Mouse (Mus musculus) cerebellum, adult 8-10 months (tissue): ENCODE results near the gene Gli1.
A peak's percentile ranks its signal among the peaks of the same experiment; 100 is the strongest.

Experiments
- DNase-seq: peaks from one replicate; pipeline ENCODE4 v3.0.0; 2022

Gene Gli1

DNA sequence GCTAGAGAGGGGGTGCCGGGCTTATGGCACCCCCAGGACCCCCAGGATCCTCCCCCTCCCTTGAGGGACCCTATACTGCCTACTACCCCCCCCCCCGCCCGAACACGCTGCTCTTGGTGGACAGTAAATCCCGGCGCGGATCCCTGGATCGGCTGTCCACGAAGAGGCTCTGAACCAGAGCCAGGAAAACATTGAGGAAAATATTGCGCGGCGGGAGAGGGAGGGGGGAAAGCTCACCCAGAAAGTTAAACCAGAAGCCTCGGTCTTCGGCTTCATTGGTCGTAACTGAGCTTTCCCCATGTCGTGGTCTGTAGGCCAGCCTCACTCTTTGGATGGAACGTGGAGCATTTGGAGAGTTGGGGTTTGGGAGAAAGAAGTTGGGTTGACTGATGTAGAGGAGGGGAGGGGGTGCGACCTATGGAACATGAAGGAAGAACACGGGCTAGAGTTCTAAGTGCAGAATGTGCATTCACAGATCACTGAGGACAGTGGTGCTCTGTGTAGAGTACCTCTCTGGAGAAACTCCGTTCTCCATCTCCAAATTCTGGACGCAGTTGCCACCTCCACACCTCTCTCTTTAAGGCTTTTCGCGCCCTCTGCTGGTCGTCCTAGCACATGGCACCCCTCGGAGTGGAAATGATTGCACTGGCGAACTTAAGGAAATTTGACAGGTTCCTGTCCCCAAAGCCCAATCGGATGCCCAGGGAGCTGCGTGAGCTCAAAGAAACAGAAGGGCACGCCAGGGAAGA is at the start of gene Gli1:
Gli1 (minus strand) TSS at position 84 of the 749 bp plus-strand sequence.
- peak; percentile 81 for DNase-seq

DNA sequence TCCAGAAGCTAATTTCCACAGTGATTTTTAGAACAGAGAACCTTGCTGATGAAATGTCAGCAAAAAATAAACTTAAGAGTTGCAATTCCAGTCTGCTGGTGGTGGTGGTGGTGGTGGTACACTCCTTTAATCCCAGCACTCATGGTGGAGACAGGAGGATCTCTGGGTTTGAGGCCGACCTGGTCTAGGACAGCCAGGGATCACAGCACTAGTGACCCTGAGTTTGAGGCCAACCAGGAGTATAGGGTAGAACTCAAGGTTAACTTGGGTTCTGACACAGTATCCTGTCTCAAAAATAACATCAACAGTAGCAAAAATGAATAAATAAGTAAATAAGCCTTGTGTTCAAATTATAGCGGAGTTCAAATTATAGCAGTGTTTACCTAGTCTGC is 40.0 kb upstream of the Gli1 start:
- no peak for DNase-seq

DNA sequence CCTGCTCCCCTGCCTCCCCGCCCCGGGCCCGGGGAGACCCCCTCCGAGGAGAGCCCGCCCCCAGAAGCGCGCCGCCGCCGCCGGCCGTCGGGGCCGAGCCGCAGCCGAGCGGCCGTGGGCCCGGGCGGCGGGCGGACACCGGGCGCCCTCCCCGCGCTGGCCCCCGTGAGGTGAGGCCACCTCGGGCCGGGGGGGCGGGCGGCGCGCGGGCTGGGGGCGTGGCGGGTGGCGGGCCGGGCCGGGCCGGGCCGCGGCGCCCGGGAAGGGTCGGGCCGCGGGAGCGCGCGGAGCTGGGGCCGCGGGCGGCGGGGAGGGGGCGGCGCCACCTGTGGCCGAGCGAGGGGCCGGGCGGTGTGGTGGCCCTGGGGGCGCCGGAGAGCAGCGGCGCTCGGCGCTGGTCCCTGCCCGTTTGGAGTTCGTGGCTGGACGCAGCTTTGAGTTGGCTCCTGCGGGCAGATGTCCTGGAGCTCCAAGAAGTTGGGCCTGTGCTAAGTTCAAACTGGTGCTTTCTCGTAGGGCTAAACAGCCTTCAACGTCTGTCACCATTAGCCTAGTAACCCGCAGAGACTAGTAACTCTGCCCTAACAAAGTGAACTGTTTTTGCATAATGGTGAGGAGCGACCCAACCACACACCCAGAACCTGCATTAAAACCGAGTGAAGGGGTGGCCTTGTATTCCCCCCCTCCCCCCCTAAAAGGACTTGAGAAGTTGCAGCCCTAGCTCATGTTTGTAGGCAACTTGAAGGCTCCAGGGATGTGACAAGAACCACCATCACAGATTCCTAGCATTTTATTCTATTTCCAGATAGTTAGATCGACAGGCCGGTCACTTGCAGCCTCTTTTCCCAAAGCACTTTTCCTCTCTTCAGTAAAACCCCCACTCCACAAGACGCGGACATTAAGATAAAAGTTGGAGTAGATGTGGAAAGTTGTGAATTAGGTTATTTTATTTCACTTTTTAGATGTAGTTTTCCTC is 39.3 kb upstream of the Gli1 start:
- peak; percentile 40 for DNase-seq

DNA sequence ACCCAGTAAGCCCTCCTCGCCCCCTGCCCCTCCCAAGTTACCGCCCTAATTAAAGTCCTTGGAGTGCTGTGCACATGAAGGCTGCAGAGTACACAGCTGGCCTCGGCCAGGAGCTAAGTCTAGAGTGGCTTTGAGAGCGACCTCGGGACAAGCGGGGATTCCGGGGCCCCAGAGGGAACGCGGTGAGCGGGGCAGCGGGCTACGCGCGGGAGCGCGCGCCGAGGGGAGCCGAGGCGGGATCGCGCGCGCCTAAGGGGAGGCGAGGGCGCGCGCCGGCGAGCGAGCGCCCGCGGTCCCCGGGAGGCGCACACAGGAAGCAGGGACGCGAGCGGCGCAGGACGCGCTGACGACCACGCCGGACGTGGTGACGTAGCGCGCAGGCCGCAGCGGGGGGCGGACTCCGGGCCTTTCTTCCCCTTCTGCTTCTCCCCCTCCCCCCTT is 38.5 kb upstream of the Gli1 start, which contains the start of gene R3hdm2:
R3hdm2 (plus strand) TSS at position 77 of the 441 bp plus-strand sequence.
- DNase-seq, result peak; percentile 93

DNA sequence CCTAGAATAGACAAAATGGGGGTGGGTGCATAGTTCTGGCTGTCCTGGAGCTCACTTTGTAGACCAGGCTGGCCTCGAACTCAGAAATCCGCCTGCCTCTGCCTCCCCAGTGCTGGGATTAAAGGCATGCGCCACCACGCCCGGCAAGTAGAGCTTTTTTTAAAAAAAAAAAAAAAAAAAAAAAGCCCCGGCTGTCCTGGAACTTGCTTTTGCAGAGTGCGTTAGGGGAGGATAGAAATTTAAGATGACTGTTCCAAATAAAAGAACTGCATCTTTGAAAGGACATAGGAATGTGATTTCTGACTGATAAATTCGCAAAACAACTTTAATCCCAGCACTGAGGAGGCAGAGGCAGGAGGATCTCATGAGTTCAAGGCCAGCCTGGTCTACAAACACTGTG is 37.9 kb upstream of the Gli1 start:
- DNase-seq, result no peak

DNA sequence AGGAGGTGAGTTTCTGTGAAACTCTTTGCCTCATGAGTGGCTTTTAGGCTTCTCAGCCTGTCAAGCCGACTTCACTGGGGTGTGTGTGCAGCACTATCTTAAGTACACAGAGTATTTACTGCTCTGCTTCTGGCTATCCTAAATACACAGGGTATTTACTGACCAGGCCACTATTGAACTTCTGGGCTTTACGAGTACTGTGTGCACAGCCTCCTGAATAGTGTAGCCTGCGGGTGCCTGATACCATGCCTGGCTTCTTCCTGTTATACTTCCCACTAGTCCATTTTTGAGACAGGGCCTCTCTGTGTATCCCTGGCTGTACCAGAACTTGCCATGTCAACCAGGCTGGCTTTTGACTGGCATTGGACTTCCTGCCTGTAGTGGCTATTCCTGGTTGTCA is 35.9 kb upstream of the Gli1 start:
- DNase-seq, result no peak

DNA sequence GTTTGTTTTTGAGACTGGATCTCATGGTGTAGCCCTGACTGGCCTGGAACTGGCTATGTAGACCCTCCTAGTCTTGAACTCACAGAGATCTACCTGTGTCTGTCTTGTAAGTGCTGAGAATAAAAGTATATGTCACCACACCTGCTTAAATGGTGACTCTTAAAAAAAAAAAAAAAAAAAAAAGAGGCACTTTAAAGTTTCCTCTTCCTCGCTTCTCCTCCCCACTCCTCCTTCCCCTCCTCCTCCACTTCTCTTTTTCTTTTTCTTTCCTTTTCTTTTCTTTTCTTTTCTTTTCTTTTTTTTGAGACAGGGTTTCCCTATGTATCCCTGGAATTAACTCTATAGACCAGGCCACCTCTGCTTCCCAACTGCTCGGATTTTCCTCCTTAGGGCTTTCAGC is 29.2 kb upstream of the Gli1 start:
- DNase-seq, result no peak

DNA sequence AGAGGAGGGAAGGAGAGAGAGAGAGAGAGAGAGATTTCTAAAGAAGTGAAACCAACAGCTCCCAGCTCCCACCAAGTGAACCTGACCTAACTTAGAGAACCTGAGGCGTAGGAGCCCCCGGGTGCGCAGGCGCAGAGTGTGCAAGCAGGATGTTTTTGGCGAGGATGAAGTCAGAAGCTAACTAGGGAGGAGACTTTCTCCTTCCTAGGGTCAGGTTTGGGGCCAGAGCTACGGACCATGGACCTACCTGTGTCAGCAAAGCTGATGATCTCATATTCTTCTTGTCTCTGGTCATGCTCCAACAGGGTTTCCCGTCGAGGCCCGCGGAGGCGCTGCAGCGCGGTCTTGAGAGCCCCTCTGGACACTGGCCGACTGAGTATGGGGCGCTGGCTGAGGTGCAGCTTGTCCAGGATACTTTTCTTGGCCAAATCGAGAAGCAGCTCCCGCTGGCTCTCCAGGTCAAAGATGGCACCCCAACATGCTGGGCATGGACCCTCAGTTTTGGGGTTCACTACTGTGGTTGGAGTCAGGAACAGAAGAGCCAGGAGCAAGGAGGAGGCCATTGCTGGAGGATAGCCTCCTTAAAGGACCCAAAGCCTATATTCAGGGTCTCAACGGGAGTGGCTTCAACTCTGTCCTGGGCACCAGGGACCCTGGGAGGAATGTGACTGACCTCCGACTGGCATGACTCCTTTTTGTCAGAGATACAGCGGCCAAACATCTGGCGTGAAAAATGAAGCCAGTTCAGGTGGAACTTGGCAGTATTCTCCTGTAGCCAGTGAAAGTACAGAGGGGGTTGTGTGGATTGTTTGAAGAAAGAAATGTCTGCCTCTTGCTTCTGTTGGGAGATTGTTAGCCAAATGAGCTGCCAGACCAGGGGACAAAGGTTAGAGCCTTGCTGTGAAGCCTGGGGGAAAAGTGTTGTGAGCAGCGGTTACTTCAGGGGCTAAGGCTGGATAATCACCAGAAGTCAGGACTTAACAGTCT is 28.4 kb upstream of the Gli1 start, which contains the start of gene Inhbc:
Inhbc (minus strand) TSS at position 598 of the 987 bp plus-strand sequence.
- no peak for DNase-seq

DNA sequence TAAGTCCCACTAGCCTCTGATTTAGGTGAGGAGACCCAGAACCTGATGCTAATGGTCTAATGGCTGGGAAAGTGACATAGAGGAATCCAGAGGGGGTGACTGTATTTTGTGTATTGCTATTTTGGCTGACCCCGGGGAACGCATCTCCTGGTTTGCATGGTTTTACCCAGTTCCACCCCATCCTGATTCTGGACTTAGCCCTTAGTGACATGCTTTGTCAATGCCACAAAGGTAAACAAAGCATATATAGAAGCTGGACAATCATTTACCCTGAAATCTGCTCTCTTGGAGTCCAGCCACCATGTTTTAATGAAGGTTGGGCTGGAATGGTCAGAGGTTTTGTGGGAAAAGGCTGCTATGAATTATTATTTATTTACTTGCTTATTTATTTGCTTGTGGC is 26.5 kb upstream of the Gli1 start:
- no peak for DNase-seq

DNA sequence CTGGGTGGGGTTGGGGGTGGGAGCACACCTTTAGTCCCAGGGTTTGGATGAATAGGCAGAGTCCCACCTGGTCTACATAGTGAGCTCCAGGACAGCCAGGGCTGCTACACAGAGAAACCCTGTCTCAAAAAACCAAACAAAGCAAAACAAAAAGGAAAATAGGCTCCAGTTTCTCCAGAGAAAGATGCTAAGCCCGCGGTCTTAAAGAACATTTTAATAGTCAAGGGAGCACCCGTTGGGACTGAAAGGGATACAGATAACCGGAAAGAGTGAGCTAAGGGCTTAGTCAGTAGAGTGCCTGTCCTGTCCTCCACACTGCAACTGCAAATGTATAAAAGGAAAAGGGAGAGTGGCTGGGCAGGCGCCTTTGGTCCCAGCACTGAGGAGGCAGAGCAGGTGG is 25.3 kb upstream of the Gli1 start:
- DNase-seq, result no peak

DNA sequence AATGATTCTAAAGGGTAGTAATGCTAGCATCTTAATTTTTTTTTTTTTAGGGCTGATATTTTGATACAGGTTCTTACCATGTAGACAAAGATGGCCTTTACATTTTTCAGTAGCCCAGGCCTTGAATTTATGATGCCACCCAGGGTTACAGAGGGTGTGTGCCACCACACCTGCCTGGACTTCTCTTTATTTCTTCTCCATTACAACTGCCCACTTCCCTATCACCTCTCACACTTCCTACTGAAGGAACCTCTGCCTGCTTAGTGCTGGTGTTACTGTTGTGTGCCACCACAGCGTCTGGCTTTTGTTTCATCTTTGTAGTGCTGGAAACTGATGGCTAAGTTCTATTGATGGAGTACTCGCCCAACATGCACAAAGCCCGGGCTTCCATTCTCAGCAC is 18.9 kb upstream of the Gli1 start:
- DNase-seq, result no peak

DNA sequence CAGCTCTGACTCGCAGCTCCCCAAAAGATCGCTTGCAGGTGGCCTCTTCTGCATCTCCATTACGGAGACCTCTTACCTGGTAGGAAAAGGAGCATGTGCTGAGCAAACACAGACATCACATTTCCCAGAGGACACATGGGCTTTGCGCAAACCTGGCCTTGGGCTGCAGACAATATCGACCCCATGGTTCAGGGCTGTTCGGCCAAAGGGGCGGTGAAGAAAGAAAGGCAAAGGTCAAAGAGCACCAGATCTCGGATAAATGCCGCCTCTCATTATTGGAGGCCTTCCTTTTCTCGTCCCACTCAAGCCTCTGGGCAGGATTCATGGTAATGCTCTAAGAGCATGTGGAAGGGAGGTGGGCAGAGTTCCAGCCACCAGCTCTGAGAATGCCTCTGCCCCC is 13.6 kb upstream of the Gli1 start:
- DNase-seq, result no peak

DNA sequence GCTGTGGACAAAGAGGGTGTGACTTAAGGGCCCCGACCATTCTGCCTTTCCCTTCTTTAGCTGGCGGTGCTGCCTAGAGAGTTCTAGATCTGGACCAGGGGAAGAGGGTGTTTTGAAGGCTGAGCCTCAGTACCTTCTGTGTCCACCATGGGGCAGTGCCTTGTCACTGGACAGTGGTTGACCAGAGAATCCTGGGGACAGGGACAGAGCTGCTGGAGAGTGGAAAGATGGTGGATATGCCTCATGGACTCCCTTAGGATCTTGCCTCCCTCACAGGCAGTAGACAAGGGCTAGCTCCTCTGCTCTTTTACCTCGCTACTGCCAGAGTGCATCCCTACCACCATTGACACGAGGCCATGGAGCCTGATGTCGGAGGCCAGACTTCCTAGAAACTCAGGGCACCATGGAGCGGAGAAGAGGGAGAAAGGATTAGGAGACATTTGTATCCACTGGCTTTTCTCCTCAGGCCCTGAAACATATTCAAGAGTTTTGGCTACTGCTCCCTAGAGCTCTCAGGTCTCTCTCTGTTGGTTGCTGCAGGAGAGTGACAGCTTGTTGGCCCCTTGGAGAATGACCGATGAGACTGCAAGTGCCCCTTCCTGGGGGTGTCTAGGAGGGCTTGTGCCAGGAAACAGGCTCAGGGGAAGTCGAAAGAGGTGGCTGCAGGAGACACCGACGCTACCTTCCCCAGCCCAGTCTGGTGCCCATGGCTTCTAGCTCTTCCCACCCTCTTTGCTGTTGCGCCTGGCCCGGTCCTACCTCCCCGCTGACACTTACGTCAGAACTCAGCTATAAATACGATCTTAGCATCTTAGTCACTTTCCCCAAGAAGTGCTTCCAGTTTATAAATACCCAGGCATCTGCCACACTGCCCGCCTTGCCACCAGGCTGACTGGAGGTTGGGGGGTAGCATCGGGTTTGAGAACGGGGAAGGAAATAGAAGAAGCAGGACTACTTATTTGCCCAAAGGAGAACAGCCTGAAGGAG is 12.4 kb upstream of the Gli1 start, which contains the start of gene Inhbe:
Inhbe (minus strand) TSS at position 503 of the 987 bp plus-strand sequence.
- DNase-seq, result peak; percentile 54

DNA sequence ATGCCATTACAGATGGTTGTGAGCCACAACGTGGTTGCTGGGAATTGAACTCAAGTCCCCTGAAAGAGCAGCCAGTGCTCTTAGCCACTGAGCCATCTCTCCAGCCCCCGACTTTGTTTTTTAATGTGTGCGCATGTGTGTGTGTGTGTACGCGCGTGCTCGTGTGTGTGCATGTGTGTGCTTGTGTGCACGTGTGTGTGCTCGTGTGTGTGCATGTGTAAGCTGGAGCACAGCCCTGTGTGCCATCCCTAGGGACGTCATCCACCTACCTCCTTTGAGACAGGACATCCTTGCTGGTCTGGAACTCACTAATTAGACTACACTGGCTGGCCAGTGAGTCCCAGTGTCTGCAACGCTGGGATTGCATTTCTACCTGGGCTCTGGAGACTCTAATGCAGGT is 11.0 kb upstream of the Gli1 start:
- no peak for DNase-seq

DNA sequence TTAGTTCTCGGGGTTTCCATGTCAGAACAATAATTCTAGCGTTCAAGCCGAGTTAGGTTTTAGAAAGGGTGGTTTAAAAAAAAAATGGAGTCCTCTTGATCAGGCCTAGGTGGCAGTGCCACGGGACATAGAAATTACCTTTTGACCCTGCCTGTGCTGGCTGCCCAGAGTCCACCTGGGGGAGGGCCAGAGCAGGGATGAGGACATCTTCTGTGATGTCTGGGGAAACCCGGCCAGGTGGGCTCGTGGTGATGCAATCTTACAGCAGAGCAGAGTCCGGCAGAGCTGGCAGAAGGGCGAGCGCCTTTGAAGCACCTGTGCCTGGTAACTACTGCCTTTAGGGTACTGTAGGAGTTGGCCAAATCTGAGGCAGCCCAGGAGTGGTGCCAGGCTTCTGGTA is 10.4 kb upstream of the Gli1 start:
- no peak for DNase-seq

DNA sequence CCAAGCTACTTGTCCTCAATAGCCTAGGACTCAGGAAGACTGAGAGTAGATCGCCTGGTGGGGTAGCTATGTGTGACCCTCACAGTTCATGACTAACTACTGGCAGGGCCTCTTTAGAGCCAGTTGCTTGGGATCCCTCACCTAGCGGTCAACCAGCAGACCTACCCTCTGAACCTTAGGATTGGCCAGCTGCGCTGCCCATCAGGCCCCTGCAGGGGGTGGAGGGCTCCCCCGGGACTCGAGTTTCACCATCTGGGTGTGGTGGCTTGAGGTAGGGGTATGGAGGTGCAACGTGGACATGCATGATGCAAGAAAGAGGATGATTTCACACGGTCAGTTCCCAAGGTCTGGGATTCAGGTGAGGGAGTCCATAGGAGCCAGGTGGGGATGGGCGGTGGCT is 9.9 kb upstream of the Gli1 start:
- no peak for DNase-seq

DNA sequence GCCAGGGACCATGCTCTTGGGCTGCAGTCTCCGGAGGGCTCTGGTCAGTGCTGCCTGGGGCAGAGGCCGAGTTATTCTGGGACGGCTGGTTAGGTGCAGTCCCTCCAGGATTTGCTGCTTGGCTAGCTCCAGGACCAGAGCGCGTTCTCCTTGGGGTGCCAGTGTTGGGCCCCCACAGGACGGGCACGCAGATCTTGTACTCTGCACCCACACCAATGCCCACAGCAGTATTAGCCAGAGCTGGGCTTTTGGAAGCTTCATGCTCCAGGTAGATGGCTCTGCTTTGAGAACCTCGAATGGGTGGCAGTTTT is 9.5 kb upstream of the Gli1 start:
- no peak for DNase-seq

DNA sequence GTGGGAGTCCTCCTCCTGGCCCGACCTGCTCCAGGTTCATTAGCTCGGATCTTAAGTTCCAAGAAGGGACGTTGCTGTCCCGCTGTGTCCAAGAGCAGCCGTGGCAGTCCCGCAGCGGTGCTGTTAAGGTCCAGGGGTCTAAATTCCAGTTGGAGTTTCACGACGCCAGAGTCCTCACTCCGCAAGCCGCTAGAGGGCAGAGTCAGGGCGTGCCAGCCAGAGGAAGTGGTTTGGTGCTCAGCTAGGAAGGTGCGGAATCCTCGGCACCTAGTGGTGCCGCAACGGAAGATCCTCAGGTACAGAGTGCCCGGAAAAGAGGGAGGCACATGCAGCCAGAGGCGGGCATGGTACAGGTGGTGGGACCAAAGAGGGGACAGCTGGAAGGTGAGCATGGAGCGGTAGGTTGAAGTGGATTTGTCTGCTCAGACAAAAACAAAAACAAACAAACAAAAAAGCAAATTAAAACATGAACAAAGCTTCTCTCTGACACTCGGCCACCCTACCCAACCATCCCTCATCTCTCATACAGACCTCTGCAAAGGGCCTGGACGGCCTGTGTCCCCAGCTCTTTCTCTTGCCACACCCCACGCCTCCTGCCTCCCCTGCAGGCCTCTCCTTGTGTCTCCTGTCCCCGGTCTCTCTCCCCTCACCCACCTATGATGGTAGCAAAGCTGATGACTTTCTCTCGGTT is 9.0 kb upstream of the Gli1 start:
- DNase-seq, result peak; percentile 77

DNA sequence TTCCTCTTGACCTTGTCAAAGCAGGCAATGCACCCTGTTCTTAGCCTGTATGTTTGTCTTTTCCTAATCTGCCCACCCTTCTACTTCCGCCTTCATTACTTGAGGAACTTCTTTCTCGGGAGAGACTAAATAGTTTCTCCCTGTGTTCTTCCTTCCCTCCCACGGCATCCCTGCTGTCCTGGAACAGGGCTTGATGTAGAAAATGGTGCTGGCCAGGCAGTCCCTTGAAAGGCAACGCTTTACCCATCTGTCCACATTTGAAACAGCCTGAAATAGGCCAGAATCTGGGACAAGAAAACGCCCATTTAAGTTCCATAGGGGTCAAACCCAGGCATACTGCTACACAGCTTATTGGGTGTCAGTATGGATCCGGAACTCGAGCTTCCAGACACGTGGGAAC is 8.0 kb upstream of the Gli1 start:
- DNase-seq, result no peak

DNA sequence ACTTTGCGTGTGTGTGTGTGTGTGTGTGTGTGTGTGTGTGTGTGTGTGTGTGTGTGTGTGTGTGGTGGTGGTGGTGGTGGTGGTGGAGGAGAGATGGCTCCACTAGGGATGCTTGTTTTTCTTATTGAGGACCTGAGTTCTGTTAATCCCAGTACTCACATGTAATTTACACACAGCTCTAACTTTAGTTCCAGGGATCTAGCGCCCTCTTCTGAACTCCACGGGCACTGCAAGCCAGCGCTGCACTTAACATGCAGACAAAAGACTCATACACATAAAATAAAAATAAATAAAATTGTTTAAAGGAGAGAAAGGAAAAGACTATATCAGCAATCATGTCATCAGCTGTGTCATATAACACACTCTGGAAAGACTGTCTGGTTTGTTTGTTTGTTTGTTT is 7.2 kb upstream of the Gli1 start:
- DNase-seq, result no peak

DNA sequence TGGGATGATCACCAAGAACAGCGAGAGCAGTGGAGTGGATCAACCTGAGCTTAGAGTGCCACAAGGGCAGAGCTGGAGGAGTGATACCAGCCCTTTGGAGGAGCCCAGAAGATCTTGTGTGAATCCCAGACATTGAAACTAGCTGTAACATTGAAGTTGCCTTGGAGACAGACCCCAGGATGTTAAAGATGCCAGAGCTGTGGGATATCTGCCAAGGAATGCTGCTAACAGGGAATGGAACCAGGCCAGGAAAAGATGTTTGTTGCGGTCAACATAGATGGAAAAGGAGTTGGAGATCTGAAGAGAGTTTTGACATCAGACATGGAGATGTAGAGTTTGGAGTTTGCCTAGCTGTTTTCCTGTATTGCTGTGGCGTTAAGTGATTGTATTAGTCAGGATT is 4.4 kb upstream of the Gli1 start:
- no peak for DNase-seq
